In the genomic region with DNA sequence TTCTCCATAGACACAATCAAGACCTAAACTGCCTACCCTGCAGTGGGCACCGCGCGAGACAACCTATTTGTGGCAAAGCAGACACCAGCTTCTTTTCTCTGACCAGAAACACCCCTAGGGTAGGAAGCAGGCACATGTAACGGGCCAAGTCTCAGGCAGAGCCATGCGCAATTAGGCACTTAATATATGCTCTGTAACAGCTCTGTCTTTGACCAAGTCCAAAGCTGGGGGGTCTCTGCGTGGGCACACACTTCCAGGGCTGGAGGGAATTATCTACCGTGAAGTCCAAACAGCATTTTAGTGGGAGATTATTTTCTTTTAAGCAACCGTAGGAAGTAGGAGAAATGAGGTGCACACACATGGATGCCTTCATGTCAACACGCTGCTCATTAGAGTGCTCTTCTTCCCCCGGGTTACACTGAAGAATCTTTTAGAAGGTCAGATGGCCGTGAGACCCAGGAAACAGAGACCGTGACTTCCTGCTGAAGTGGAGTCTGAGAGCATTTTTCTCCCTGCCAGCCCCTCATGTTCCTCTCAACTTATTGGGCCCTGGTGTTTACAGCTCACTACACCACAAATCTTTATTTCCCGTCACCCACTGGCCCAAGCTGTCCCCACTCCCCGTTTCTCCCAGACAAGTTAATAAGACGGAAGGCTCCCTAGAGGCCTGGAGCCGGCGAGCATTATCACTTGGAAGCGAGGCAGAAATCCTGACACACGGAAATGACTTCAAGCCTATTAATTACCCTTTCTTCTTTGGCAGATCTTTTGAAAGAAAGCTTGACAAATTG, we compare ENCODE assay signal across 8 mouse cellular contexts.
A peak's percentile ranks its signal among the peaks of the same experiment; 100 is the strongest.
DNase-seq lines count a peak whose midpoint lies in the region; ATAC-seq lines count a peak whose summit lies in the region.

No protein-coding gene starts in this region.

- peaks cover 33% of the 10 kb centered on the region for H3K4me1 ChIP-seq in intestine, embryonic 16.5 days (ENCODE audit: control insufficient read depth, insufficient read depth, low read length)
- H3K4me1 ChIP-seq in intestine, embryonic 15.5 days (replicated peaks), result peaks cover 23% of the 10 kb centered on the region
- H3K4me1 ChIP-seq in heart, embryonic 15.5 days (replicated peaks), result peaks cover 59% of the 10 kb centered on the region
- peaks cover 55% of the 10 kb centered on the region for H3K4me1 ChIP-seq in neural tube, embryonic 14.5 days (ENCODE audit: control insufficient read depth, insufficient read depth, low read length)

- no peak overlapping the region for H3K4me2 ChIP-seq in intestine, embryonic 16.5 days (ENCODE audit: low read depth, low read length)
- H3K4me2 ChIP-seq in intestine, embryonic 15.5 days (replicated peaks), result no peak overlapping the region
- H3K4me2 ChIP-seq in heart, embryonic 15.5 days, result no peak overlapping the region
- H3K4me2 ChIP-seq in neural tube, embryonic 14.5 days (ENCODE audit: low read depth, low read length), result no peak overlapping the region

- no peak for ATAC-seq in intestine, embryonic 16.5 days
- ATAC-seq in intestine, embryonic 15.5 days, result no peak
- ATAC-seq in heart, embryonic 15.5 days (replicated peaks; ENCODE audit: insufficient number of reproducible peaks, insufficient read depth, low FRiP score, low read depth), result no peak
- peak; percentile 63 for ATAC-seq in neural tube, embryonic 14.5 days (ENCODE audit: low read depth)
- ATAC-seq in CD4-positive, CD25-positive, alpha-beta regulatory T cell, adult 4 months, result no peak
- ATAC-seq in frontal cortex, adult (ENCODE audit: low TSS enrichment), result no peak

- peak overlapping the region; percentile 59 for H3K27ac ChIP-seq in intestine, embryonic 16.5 days (ENCODE audit: low read length)
- no peak overlapping the region for H3K27ac ChIP-seq in intestine, embryonic 15.5 days
- peak overlapping the region; percentile 60 for H3K27ac ChIP-seq in heart, embryonic 15.5 days
- H3K27ac ChIP-seq in neural tube, embryonic 14.5 days (ENCODE audit: low read depth, low read length), result peak overlapping the region; percentile 70

- peak; percentile 48 to 60 for DNase-seq in kidney, postnatal 36 days
- no peak for DNase-seq in right cerebral cortex, postnatal 25 days

- H3K9ac ChIP-seq in intestine, embryonic 16.5 days (ENCODE audit: low read depth, low read length), result no peak overlapping the region
- H3K9ac ChIP-seq in intestine, embryonic 15.5 days, result no peak overlapping the region
- H3K9ac ChIP-seq in heart, embryonic 15.5 days, result no peak overlapping the region
- H3K9ac ChIP-seq in neural tube, embryonic 14.5 days (replicated peaks; ENCODE audit: low read depth, low read length), result no peak overlapping the region

- 54% methylated on average over 19 of the region's 19 CpGs for WGBS in intestine, embryonic 16.5 days
- WGBS in intestine, embryonic 15.5 days, result 59% methylated on average over 19 of the region's 19 CpGs
- WGBS in heart, embryonic 15.5 days, result 49% methylated on average over 19 of the region's 19 CpGs
- 16% methylated on average over 19 of the region's 19 CpGs for WGBS in neural tube, embryonic 14.5 days

- H3K9me3 ChIP-seq in intestine, embryonic 16.5 days (ENCODE audit: control insufficient read depth, low read length), result no peaks in the 10 kb centered on the region
- no peaks in the 10 kb centered on the region for H3K9me3 ChIP-seq in intestine, embryonic 15.5 days
- no peaks in the 10 kb centered on the region for H3K9me3 ChIP-seq in heart, embryonic 15.5 days (replicated peaks)
- H3K9me3 ChIP-seq in neural tube, embryonic 14.5 days (ENCODE audit: control insufficient read depth, low read length), result no peaks in the 10 kb centered on the region

- H3K4me3 ChIP-seq in intestine, embryonic 16.5 days (ENCODE audit: low read length), result no peak overlapping the region
- H3K4me3 ChIP-seq in intestine, embryonic 15.5 days (replicated peaks), result no peak overlapping the region
- no peak overlapping the region for H3K4me3 ChIP-seq in heart, embryonic 15.5 days
- H3K4me3 ChIP-seq in neural tube, embryonic 14.5 days (ENCODE audit: low read depth, low read length), result no peak overlapping the region

- no peaks in the 10 kb centered on the region for H3K36me3 ChIP-seq in intestine, embryonic 16.5 days (ENCODE audit: control insufficient read depth, insufficient read depth, low read length)
- H3K36me3 ChIP-seq in intestine, embryonic 15.5 days, result no peaks in the 10 kb centered on the region
- no peaks in the 10 kb centered on the region for H3K36me3 ChIP-seq in heart, embryonic 15.5 days
- no peaks in the 10 kb centered on the region for H3K36me3 ChIP-seq in neural tube, embryonic 14.5 days (ENCODE audit: control insufficient read depth, insufficient read depth, low read length)

- H3K27me3 ChIP-seq in intestine, embryonic 16.5 days (replicated peaks; ENCODE audit: control insufficient read depth, insufficient read depth, low read length), result no peaks in the 10 kb centered on the region
- no peaks in the 10 kb centered on the region for H3K27me3 ChIP-seq in intestine, embryonic 15.5 days (replicated peaks)
- no peaks in the 10 kb centered on the region for H3K27me3 ChIP-seq in heart, embryonic 15.5 days
- H3K27me3 ChIP-seq in neural tube, embryonic 14.5 days (ENCODE audit: control insufficient read depth, insufficient read depth, low read length), result no peaks in the 10 kb centered on the region
